Comparison of ENCODE assay signal across 28 mouse cellular contexts in genomic region chr2:122784701-122785100, GRCm38 (mm10).
"Had no signal": no experiment of that assay in that cellular context is flagged by ENCODE, and none has a peak within 500 bp of the region (broad histone marks: within the 10 kb centered on the region; RNA-seq: fewer than 3 reads in every experiment).

No protein-coding gene starts in this region.

- ATAC-seq: forebrain, embryonic 13.5 days; forebrain, embryonic 14.5 days; forebrain, embryonic 15.5 days; forebrain, embryonic 16.5 days; forebrain, postnatal 0 days had no signal

- H3K9me3 ChIP-seq: embryonic facial prominence, embryonic 10.5 days; embryonic facial prominence, embryonic 12.5 days; embryonic facial prominence, embryonic 13.5 days; embryonic facial prominence, embryonic 15.5 days; forebrain, embryonic 10.5 days; forebrain, embryonic 12.5 days; forebrain, embryonic 13.5 days; forebrain, embryonic 15.5 days had no signal

- H3K27ac ChIP-seq: embryonic facial prominence, embryonic 10.5 days; embryonic facial prominence, embryonic 12.5 days; embryonic facial prominence, embryonic 13.5 days; embryonic facial prominence, embryonic 15.5 days; forebrain, embryonic 10.5 days; forebrain, embryonic 12.5 days; forebrain, embryonic 13.5 days; forebrain, embryonic 15.5 days; gastrocnemius, adult 2 months had no signal

- H3K36me3 ChIP-seq: embryonic facial prominence, embryonic 10.5 days; embryonic facial prominence, embryonic 12.5 days; embryonic facial prominence, embryonic 13.5 days; embryonic facial prominence, embryonic 15.5 days; forebrain, embryonic 10.5 days; forebrain, embryonic 12.5 days; forebrain, embryonic 15.5 days had no signal

- DNase-seq: cerebellum, adult 18-20 months; cerebellum, adult 2 months; cerebellum, adult 8-10 months; cerebellum, adult 9-10 months; cerebellum, adult 9-11 months; cerebellum, postnatal 10 days; cerebellum, postnatal 14 days; cerebellum, postnatal 25 days; cerebellum, postnatal 36 days; embryo, embryonic 11 days; forebrain, postnatal 0 days; gastrocnemius, adult 2 months; gastrocnemius, postnatal 10 days; gastrocnemius, postnatal 14 days; gastrocnemius, postnatal 25 days; gastrocnemius, postnatal 36 days; heart, adult 18-20 months had no signal

- H3K9ac ChIP-seq: embryonic facial prominence, embryonic 12.5 days; embryonic facial prominence, embryonic 13.5 days; embryonic facial prominence, embryonic 15.5 days; forebrain, embryonic 12.5 days; forebrain, embryonic 13.5 days; forebrain, embryonic 15.5 days; forebrain, postnatal 0 days had no signal

- H3K4me2 ChIP-seq: embryonic facial prominence, embryonic 12.5 days; embryonic facial prominence, embryonic 13.5 days; embryonic facial prominence, embryonic 15.5 days; forebrain, embryonic 12.5 days; forebrain, embryonic 13.5 days; forebrain, embryonic 15.5 days had no signal

- H3K4me1 ChIP-seq: embryonic facial prominence, embryonic 10.5 days; embryonic facial prominence, embryonic 12.5 days; embryonic facial prominence, embryonic 13.5 days; embryonic facial prominence, embryonic 15.5 days; forebrain, embryonic 10.5 days; forebrain, embryonic 12.5 days; forebrain, embryonic 13.5 days; forebrain, embryonic 15.5 days had no signal

- H3K27me3 ChIP-seq: embryonic facial prominence, embryonic 12.5 days; embryonic facial prominence, embryonic 13.5 days; embryonic facial prominence, embryonic 15.5 days; forebrain, embryonic 12.5 days; forebrain, embryonic 13.5 days; forebrain, embryonic 15.5 days had no signal

- H3K4me3 ChIP-seq: embryonic facial prominence, embryonic 10.5 days; embryonic facial prominence, embryonic 12.5 days; embryonic facial prominence, embryonic 13.5 days; embryonic facial prominence, embryonic 15.5 days; erythroblast, embryonic 14.5 days; forebrain, embryonic 10.5 days; forebrain, embryonic 12.5 days; forebrain, embryonic 13.5 days; forebrain, embryonic 15.5 days; gastrocnemius, adult 2 months had no signal
